Mouse (Mus musculus): Measurements from ENCODE around the gene Scn11a.

GRCm38 (mm10) chr9:119725293-119725862 is 99.9 kb downstream of the Scn11a start:
- no peak for TF ChIP-seq CTCF (IDR thresholded peaks at IDR 0.05; ENCODE audit: borderline replicate concordance, insufficient read depth, low read depth, low read length)
- no peak for TF ChIP-seq POLR2A (IDR thresholded peaks at IDR 0.05; ENCODE audit: borderline replicate concordance, insufficient read depth, low read length)

Data from cerebellum, adult 2 months (tissue).